Mouse (Mus musculus): Measurements from ENCODE around the gene Sarm1. TPM values are rescaled to one million over a fixed set of nuclear protein-coding genes. Genes with fewer than 3 reads are reported as not detected.

The Sarm1 gene
- total RNA-seq, 2 experiments from 2014 or later, result 55.9 to 59.0 TPM

Other genes with a start within 250 kb of the Sarm1 start
- gene 2610507B11Rik, start 236.0 kb downstream of the Sarm1 start, total RNA-seq (2021), result 100 to 1,000 TPM; 174 to 188 TPM
- gene BC030499, start 206.9 kb downstream of the Sarm1 start, total RNA-seq (2021), result 1 to 10 TPM in 1 of 2 experiments, under 1 TPM in 1; 0.47 to 1.8 TPM
- 1 to 10 TPM; 6.5 to 7.1 TPM for gene Spag5, start 196.2 kb downstream of the Sarm1 start, total RNA-seq (2021)
- 100 to 1,000 TPM; 396 to 461 TPM for gene Aldoc, start 174.8 kb downstream of the Sarm1 start, total RNA-seq (2021)
- gene Pigs, start 169.3 kb downstream of the Sarm1 start, total RNA-seq (2021), result 10 to 100 TPM; 75.0 to 75.9 TPM
- gene Unc119, start 154.3 kb downstream of the Sarm1 start, total RNA-seq (2021), result 10 to 100 TPM; 37.6 to 39.0 TPM
- not detected for gene Foxn1, start 111.2 kb downstream of the Sarm1 start, total RNA-seq (2021)
- gene Slc13a2, start 75.5 kb downstream of the Sarm1 start, total RNA-seq (2021), result not detected
- 10 to 100 TPM; 10.7 to 13.0 TPM for gene Slc46a1, start 32.1 kb downstream of the Sarm1 start, total RNA-seq (2021)
- 10 to 100 TPM; 65.7 to 66.3 TPM for gene Vtn, start 1.3 kb upstream of the Sarm1 start, total RNA-seq (2021)
- gene Sebox, start 5.7 kb upstream of the Sarm1 start, total RNA-seq (2021), result 1 to 10 TPM; 2.4 to 3.1 TPM
- gene Tmem199, start 14.4 kb upstream of the Sarm1 start, total RNA-seq (2021), result 10 to 100 TPM; 34.2 to 40.6 TPM
- gene Poldip2, start 14.4 kb upstream of the Sarm1 start, total RNA-seq (2021), result 100 to 1,000 TPM; 116 to 126 TPM
- gene Tnfaip1, start 38.6 kb upstream of the Sarm1 start, total RNA-seq (2021), result 10 to 100 TPM; 46.3 to 47.5 TPM
- 10 to 100 TPM; 74.0 to 76.6 TPM for gene Ift20, start 38.6 kb upstream of the Sarm1 start, total RNA-seq (2021)
- 10 to 100 TPM; 21.7 to 22.8 TPM for gene Tmem97, start 53.0 kb upstream of the Sarm1 start, total RNA-seq (2021)
- gene Nlk, start 199.6 kb upstream of the Sarm1 start, total RNA-seq (2021), result 10 to 100 TPM; 36.9 to 41.9 TPM

Data from layer of hippocampus, postnatal 10 days (tissue).